Mouse (Mus musculus): ENCODE measurements around the gene Sec62. TPM values are rescaled to one million over a fixed set of nuclear protein-coding genes. Genes with fewer than 3 reads are reported as not detected.
A peak's percentile ranks its signal among the peaks of the same experiment; 100 is the strongest.

Gene Sec62
- total RNA-seq (2022), result 10 to 100 TPM; 27.9 to 37.1 (median 34.8) TPM

DNA sequence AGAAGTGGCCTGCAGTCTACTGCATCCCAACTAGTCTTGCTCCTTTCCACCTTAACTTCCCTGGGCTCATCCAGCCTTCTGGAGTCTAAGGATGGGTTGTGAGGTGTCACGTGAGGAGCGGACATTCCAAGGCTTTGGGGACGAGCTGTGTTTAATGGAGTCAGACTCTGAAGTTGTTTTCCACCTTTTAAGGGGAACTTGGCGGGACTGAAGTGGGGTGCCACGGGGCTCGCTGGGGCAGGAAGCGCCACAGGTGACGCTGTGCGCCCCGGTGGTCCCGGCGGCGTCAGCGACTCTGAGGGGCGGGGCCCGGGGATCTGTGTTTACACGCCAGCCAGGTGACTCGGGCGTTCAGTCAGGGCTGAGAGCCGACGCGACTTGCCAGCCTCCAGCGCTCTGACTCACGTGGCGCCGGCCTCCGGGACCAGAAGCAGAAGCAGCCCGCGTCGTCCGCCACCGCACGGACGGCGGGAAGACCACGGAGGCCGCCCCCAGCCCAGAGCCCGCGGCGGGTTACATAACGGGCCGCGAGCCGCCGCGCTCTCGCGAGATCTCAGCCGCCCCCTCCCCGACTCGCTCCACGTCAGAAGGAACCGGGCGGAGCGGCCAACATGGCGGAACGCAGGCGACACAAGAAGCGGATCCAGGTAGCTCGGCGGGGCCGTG lies at the start of gene Sec62:
Sec62 (plus strand) TSS at position 139 of the 666 bp plus-strand sequence.
- DNase-seq (ENCODE audit: low spot score in 2 of 2), result peak; percentile 90 to 92

DNA sequence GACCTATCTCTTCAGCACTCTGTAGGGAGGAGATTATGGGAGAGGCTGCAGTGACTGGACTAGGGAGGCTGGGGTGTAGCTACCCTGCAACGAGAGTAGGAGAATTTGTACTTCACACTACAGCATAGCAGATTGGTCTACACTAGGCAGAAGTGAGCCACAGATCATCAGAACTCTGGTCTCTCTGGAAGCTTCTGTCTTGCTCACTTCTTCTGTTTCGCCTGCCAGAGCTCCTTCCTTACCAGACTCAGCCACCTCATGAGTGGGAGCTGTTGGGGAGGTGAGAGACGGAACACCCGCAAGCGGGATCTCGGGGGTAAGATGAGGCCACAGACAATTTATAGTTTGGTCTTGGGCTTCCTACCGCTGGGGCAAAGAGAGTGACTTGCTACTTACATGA lies 49.8 kb upstream of the Sec62 start:
- no peak for DNase-seq (ENCODE audit: low spot score in 2 of 2)

DNA sequence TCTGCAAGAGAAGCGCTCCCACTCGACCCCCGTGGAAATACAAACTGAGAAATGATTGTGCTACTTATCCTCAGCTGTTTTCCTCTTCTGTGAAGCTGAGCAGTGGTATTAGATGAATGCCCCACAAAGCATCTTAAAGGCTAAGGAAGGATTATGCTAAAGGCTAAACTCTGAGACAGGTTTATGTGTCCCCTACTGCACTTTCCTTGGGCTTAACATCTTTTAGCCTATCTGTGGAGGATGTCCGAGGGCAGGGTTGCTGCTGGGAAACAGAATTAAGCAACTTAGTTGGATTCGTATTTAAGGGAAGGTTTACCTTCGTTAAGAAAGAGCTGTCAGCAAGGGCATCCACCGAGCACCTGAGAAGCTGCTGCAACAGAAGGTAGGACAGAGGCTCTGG lies 46.7 kb upstream of the Sec62 start, which contains the start of gene Samd7:
Samd7 (plus strand) TSS at position 288 of the 400 bp plus-strand sequence.
- DNase-seq (ENCODE audit: low spot score in 2 of 2), result no peak

DNA sequence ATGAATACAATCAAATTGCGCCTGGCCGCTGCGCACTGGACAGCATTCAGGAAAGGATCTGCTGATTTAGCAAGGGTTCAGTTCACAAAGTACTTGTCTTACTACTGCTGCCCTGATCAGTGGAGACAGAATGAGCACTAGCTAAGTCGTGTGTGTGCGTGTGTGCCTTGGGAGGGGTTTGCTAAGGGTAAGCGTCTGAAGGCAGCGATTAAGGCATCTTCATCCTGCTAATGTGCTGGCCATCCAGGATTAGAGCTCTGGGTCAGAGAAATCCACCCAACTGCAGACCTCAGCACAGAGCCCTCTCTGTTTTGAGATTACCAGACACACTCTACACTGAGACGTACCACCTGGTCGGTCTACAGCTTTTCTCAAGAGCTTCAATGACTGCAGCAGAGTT lies 44.4 kb upstream of the Sec62 start:
- DNase-seq (ENCODE audit: low spot score in 2 of 2), result no peak

DNA sequence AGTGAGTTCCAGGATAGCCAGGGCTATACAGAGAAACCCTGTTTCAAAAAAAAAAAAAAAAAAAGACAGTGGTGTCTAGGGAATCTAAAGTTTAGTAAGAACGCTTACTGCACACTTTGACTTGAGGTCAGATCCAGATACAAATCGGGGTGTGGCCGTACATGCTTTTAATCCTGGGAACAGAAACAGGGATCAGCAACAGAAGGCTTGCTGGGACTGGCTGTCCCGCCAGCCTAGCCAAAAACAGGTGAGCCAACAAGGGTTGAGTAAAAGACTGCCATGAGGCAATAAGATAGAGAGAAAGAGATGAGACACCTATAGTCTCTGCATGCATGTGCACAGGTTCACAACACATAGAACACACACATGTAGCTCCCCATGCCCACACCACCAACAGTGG lies 38.0 kb upstream of the Sec62 start:
- no peak for DNase-seq (ENCODE audit: low spot score in 2 of 2)

DNA sequence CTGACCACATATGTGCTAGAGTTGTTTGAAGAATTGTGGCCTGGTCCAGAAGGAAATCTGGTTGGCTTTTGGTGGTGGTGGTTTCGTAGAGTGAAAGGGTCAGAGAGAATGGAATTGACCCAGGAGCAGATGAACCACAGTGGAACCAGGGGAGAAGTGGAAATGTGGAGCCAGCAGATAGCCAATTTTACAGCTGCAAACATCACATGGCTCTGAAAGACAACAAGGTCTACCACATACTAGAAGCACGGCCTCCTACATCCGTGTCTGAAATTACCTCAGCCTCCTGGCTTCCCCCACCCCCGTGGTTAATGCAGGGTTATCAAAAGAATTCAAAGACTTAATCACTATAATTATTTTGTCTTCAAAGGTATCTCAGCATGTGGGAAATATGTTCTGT lies 27.8 kb upstream of the Sec62 start:
- no peak for DNase-seq (ENCODE audit: low spot score in 2 of 2)

DNA sequence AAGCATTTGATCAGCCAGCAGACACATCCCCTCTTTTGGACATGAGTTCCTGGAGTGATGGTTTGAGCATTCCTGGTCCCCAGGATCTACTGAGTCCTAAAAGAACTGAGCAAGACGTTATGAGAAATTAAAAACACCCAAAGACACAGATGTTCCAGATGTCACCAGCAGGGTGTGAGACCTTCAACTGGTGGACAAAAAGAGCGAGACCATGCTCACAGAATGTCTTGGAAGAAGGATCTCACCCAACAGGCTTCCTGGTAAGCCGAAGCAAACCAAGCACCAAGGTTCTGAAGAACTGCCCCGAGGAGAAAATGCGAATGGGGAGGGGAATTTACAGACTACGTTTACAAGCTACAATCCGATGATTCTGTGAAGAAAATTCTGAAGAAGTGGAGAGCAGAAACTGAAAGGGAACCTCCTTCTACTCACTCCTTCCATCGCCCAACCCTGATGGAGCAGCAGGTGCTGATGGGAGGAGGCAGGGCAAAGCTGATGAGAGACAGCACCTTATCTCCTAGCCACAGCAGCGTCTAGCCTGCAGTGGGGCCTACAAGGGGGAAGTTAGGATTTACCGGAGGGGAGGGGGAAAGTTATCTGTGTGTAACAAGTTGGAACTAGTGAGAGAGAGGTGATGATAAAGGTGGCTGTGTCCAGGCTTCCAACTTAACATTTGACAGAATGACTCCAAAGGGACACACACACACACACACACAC lies 27.2 kb upstream of the Sec62 start:
- DNase-seq (ENCODE audit: low spot score in 2 of 2), result no peak

DNA sequence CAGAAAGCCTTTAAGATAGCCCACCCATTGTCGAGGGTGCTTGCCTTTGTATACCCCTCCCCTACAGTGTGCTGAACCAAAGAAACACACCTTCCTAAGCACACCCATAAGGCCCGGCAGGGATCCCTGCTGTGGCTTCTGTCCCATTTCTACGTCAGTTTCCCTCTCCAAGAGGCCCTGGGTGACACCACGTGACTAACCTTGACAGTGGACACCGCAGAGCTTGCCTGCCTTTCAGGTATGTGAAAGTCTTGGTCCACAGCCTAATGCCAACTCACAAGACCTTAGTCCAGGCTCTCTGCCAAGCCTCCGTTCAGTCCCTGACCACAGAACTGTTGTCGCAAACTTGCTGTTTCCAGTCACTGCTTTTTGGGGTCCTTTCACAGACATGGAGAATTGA lies 26.5 kb upstream of the Sec62 start:
- no peak for DNase-seq (ENCODE audit: low spot score in 2 of 2)

DNA sequence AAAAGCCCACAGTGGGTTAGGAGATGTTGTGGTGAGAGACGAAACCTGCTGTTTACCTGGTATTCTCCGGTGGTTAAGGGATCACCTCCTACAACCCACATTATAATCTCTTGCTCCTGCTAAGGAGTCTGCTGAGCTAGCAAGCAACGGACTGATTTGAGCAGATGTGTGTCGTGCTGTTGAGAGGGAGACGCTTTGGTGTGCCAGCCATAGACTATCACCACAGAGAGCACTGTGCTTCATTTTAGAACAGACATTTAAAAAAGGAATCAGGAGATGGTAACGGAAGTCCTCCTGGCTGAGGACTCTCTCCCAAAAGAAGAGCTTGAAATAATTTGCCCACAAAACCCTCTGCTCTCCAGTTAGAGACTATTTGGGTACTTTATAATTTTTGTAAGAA lies 25.4 kb upstream of the Sec62 start:
- no peak for DNase-seq (ENCODE audit: low spot score in 2 of 2)

DNA sequence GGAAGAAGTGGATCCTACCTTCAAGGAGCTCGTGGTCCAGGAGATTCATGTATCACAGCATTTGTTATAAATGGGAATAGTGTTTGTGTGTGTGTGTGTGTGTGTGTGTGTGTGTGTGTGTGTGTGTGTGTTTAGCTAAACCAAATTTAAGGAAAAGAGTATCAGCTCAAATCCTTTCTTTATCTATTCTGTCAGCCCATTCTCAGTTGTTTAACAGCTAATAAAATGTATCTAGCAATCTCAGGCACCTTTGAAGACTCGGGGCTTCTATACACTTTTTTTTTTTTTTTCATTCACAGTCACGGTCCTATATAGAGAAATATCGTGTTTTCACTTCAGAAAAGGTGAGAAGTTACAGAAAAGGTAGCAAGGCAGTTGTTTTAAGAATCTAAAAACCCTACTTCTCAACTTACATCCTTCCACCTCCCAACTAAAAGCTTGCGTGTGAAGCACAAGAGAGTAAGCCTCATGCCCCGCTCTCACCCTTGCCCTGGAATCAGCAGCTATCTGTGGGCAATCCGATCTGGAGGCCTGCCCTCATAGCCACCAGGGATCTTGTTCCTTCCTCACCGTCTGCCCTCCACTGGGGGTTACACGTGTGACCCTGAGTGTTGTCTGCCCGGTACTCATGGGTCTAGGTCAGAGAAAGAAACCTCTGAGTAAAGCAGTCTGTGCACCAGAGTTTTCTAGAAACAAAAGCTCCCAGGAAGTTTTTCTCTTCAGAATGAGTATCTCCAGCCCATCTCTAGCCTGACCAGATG lies 22.7 kb upstream of the Sec62 start:
- DNase-seq (ENCODE audit: low spot score in 2 of 2), result no peak

DNA sequence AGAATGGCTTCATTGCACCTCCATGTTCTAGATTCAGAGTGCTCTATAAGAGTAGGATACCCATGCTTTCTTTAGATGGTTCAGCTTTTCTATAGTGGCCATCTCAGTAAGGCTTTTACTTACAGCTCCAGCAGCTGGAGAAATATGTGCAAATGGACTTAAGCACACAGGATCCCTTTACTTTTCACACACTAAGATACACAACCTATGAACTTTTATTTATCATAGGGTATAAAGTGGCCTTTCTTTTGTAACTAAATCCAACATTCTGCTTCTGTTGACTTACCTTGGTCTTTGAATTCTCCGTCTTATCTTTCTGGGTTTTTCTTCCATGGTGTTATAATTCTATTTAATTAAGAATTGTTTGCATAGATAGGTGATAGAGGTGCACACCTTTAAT lies 21.1 kb upstream of the Sec62 start:
- DNase-seq (ENCODE audit: low spot score in 2 of 2), result no peak

DNA sequence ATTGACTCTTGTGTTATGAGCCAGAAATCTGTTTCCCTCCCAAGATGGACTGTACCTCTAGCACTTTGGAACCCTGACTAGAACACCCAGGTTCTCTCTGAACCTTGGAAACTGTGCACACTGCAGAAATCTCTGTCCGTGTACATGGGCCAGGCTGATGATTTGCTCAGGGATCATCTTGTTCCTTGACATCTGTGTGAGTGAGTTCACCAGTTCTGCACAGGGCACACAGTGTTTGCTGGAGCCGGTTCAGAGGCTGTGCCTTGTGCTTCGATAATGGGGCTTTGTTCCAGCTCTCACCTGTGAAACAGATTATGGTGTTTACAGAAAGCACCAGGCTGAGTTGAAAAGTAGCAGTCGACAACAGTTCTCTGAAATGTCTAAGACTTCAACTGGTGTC lies 20.0 kb upstream of the Sec62 start:
- no peak for DNase-seq (ENCODE audit: low spot score in 2 of 2)

DNA sequence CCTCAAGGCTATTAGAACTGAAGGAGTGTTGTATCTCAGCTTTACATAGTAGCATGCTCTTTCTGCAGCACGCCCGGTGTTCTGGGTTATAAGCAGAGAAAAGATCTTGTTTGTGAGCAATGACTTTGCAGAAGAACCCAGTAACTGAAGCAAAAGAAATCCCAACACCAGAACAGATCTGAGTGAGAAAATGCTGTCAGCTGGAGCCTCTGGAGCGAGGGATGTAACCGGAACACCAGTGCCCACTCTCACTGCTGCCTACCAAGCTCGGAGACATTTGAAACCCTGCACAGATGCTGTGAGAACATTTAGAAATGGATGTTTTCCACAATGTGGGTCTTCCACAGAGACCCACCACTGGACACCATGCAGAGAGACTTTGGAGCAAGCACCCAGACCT lies 18.0 kb upstream of the Sec62 start:
- DNase-seq (ENCODE audit: low spot score in 2 of 2), result no peak

DNA sequence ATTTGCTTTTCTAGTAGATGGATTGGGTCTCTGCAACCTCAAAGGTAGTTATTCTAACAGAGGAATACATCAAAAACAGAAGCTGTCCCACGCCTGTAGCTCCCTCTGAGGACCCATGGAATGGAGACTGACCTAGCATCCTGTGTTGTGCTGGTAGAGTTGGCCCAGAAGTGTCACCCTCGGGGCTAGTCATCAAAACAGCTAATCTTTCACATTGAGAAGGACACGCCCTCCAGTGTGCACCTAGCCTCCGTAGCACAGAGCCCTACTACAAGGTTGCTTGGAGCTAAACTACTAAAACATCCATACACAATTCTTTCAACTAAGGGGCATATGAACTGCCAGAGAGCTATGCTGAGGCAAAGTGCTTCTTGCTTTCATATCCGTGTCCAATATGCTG lies 14.7 kb upstream of the Sec62 start:
- DNase-seq (ENCODE audit: low spot score in 2 of 2), result no peak

DNA sequence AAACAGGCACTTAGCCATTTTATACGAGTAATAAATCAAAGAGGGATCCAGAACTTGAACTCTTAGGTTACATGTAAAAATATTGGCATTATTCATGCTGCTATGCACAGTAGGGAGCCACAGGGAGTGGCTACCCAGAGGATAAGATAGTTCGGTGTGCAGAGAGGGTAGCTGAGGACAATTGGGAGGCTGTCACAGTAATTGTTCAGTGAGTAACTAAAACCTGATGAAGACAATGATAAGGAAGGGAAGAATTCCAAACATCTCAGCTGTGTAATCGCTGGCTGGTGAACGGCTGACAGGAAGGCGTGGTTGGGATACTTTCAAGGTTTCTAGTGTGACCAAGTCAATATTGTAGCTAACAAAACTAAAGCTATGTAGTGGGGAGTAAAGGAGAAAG lies 4.1 kb upstream of the Sec62 start:
- DNase-seq (ENCODE audit: low spot score in 2 of 2), result no peak

DNA sequence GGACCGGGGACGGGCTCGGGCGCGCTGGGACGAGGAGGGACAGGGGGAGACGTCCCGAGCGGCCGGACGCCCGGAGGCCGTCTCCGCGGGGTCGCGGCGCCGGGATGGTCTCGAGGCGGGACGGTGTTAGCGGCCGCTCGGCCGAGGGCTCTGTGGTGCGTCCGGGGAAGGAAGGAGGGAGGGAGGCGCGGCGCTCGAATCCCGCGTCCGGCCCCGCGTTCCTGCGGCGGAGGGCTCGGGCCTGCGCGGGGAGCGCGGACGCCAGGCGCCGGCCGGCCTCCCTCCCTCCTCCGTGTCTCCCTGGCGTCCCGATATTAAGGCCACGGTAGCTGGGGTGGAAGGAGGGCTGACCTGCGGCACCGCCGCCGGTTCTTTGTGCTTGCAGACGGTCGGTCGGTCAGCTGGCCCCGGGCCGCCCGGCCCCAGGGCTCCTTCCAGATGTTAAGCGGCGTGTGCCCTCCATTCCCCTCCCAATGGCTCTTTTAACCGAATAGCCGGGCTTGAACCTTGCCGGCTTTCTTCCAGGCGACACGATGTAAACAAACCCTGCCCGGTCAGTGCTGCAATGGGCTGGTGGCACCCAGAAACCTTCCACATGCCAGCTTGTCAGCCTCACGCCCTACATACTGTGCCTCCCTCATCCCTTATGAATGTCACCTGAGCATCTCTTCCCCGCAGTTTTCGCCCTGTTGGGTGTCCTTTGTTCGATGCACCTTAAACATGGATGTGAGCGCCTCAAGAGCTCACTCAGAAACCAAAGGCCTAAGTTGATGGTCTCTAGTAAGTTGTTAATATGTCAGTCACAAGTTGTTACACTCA lies 937 bp downstream of the Sec62 start:
- DNase-seq (ENCODE audit: low spot score in 2 of 2), result peak; percentile 11 to 30

DNA sequence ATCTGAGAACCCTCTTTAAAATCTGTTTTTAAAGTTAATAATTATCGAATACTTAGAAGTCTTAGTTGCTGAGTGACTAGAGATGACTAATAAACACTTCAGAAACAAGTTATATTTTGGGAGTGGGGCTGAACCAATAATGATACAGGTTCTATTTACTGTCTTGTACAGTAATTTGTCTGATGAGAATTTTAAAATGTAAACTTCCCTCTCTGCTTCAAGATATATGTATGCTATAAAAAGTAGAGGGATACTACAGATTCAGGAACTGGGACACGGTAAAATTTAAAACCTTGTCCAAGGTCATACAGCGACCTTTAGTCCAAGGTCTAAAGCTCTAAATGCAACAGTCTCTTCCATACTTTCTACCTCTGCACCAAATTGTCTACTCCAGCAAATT lies 9.5 kb downstream of the Sec62 start:
- no peak for DNase-seq (ENCODE audit: low spot score in 2 of 2)

DNA sequence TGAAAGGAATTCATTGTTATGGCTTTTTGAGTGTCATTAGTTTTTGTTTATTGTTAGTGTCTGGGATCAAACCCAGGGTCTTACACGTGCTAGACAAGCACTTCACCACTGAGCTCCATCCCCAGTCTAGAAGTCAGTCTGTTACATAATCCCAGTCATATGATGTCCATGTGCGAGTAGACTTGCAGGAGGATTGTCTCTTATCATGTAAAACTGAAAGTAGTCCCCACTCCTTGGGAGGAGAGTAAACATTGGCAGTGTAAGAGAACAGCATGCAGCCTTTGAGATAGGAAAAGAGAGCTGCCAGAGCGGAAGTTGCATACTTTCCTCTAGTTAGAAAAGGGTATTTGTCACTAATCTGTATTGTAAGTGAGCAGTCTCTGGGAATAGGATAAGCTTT lies 20.2 kb downstream of the Sec62 start:
- no peak for DNase-seq (ENCODE audit: low spot score in 2 of 2)

DNA sequence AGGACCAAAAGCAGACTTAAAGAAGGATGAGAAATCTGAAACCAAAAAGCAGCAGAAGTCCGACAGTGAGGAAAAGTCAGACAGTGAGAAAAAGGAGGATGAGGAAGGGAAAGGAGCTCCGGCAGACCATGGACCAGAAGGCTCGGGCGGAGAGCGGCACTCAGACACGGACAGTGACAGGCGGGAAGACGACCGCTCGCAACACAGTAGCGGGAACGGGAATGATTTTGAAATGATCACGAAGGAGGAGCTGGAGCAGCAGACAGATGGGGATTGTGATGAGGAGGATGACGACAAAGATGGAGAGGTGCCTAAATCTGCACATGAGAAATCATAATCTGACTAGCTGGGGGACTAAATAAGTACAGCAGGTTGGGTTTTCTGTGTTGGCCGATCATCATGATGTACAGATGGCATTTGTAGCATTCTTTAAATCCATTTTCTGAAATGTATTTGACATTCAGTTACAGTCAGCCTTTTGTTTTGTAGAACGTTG lies 26.0 kb downstream of the Sec62 start:
- no peak for DNase-seq (ENCODE audit: low spot score in 2 of 2)

DNA sequence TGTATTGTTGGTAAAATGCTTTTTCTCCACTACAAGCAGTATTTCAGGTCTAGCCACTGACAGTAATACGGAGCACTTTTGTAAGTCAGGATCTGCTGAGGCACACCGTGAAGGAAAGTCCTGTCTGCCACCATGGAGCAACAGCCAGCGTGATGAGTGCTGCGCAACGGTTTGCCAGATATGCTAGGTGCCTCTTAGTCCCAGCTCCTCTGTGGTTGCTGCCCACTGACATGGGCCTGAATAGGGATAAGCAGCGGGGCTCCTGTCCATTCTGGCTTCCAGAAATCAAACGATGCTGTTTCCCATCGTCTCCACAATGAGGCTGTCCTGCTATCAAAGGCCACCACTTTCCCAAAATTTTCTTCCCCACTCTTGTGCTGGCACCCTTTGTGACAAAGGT lies 29.5 kb downstream of the Sec62 start:
- no peak for DNase-seq (ENCODE audit: low spot score in 2 of 2)

DNA sequence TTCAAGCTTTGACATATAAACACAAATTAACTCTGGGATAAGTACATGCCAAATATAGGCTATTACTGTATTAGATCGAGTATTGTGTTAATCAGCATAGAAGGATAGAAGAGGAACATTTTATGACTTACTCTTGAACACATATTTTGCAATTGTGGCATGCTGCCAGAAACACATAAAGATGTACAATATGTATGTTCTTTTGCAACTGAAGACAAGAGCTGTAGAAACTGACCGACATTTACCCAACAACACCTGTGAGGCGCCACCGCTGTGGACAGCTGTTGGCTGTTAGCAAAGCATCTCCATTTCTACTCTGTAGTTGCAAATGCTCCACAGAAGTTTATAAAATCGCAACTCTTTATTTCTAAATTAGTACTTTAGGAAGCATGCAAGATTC lies 33.4 kb downstream of the Sec62 start:
- no peak for DNase-seq (ENCODE audit: low spot score in 2 of 2)
